Mouse (Mus musculus): ENCODE data around the gene Gm20517. TPM values are rescaled to one million over a fixed set of nuclear protein-coding genes. Genes with fewer than 3 reads are reported as not detected.

Gene Gm20517
- total and polyA plus RNA-seq, 3 experiments = 1.9 to 2.9 TPM; not detected in 1

DNA sequence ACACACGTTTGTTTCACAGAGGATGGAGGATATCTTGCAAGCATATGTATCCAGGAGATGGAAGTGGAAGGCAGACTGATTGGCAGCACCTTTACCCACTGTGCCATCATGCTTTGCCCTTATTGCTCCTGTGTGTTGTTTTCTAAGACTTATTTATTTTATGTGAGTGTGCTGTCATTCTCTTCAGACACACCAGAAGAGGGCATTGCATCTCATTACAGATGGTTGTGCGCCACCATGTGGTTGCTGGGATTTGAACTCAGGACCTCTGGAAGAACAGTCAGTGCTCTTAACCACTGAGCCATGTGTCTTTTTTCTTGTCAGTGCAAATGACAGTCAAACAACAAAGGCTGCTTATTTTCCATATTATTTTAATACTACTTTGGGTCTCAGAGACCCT, 16.4 kb downstream of the Gm20517 start:
- no peak for DNase-seq (ENCODE audit: low read depth, low spot score)
- Histone ChIP-seq H3K4me1 (ENCODE audit: control insufficient read depth in 1 of 2, insufficient read depth in 2 of 2, low read length in 2 of 2) (peaks cover 3 to 17% of the 10 kb centered on the region in 2 experiments; a peak in 3 of 4 replicates), H3K36me3 (ENCODE audit: control insufficient read depth in 1 of 2, insufficient read depth in 2 of 2, low read length in 2 of 2) (peaks cover 9 to 14% of the 10 kb centered on the region in 2 experiments), H3K9ac (ENCODE audit: control insufficient read depth, low read depth, low read length, poor library complexity, severe bottlenecking) (peak overlapping the region; percentile 92), H3K4me3 (ENCODE audit: control insufficient read depth in 1 of 2, insufficient read depth in 1 of 2, low read depth in 2 of 2, low read length in 2 of 2) (peak overlapping the region; percentile 49 to 93; a peak in 2 of 4 replicates), H3K79me2 (ENCODE audit: control insufficient read depth, insufficient read depth, low read length, poor library complexity) (peaks cover 17% of the 10 kb centered on the region), H3K27me3 (ENCODE audit: control insufficient read depth in 1 of 2, insufficient read depth in 2 of 2, low read length in 2 of 2) (no peaks in the 10 kb centered on the region), H3K27ac (ENCODE audit: control insufficient read depth, low read depth, low read length) (peak overlapping the region; percentile 87), H3K9me3 (replicated peaks; ENCODE audit: insufficient read depth, low read length) (no peaks in the 10 kb centered on the region)
- no peak for TF ChIP-seq BHLHE40 (IDR thresholded peaks at IDR 0.05; ENCODE audit: borderline replicate concordance, low read depth, low read length)
- no peak for TF ChIP-seq JUND (IDR thresholded peaks at IDR 0.05; ENCODE audit: low read depth, low read length)
- TF ChIP-seq SMC3 (IDR thresholded peaks at IDR 0.05; ENCODE audit: low read depth, low read length) = peak; percentile 26; the same call in 1 of the 2 replicates
- 0 out of 2 replicates have a peak, but pooled peaks have one; percentile 10 for TF ChIP-seq HCFC1 (IDR thresholded peaks at IDR 0.05; ENCODE audit: low read depth, low read length)
- TF ChIP-seq MYC (IDR thresholded peaks at IDR 0.05; ENCODE audit: low read depth, low read length) = no peak
- TF ChIP-seq CTCF (IDR thresholded peaks at IDR 0.05 in 2 of 3, conservative IDR thresholded peaks at IDR 0.05 in 1 of 3; ENCODE audit: control insufficient read depth in 1 of 3, insufficient read depth in 1 of 3, low read depth in 2 of 3, low read length in 3 of 3, poor library complexity in 1 of 3, severe bottlenecking in 1 of 3) = peak; percentile 9 to 57 (median 24); a peak in 3 of 6 replicates

DNA sequence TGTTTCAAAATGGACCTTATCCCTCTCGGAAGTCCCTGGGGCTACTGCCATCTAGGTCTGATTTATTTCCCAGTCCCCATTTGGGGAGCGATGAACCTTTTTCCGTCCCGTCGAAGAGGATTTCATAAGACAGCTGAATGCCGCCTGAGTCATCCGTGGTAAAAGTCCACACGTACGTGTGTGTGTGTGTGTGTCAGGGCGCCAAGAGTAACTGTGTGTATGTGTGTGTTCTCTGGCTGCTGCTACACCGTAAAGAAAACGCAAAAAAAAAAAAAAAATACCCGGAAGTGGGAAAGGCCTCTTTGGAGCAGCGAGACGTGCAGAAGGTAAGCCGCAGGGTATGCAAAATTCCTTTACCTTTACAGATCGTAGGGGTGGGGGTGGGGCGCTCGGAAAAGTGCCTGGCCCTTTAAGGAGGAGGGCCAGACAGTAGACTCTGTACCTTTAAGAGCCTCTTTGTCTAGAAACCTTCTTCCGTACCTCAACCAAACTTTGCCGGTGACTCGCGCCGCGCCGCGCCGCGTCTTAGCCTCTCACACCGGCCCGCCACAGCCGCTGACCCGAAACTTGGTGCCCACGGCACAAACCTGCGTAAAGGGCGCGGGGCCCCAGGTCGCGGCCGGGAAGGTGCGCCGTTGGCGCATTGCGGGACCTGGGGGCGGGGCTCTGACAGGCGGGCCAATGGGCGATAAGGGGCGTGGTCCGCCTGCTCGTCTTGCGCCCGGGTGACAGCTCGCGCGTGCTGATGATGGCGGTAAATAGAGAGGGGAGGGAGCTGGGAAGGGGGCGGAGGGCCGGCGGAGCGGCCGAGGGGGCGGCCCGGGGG, 17.7 kb downstream of the Gm20517 start:
- Histone ChIP-seq H3K27me3 (ENCODE audit: control insufficient read depth in 1 of 2, insufficient read depth in 2 of 2, low read length in 2 of 2) (no peaks in the 10 kb centered on the region), H3K9ac (ENCODE audit: control insufficient read depth, low read depth, low read length, poor library complexity, severe bottlenecking) (peak overlapping the region; percentile 92), H3K4me3 (ENCODE audit: control insufficient read depth in 1 of 2, insufficient read depth in 1 of 2, low read depth in 2 of 2, low read length in 2 of 2) (peak overlapping the region; percentile 49 to 93), H3K9me3 (replicated peaks; ENCODE audit: insufficient read depth, low read length) (no peaks in the 10 kb centered on the region), H3K36me3 (ENCODE audit: control insufficient read depth in 1 of 2, insufficient read depth in 2 of 2, low read length in 2 of 2) (peaks cover 1 to 21% of the 10 kb centered on the region in 2 experiments), H3K4me1 (ENCODE audit: control insufficient read depth in 1 of 2, insufficient read depth in 2 of 2, low read length in 2 of 2) (peaks cover 8 to 23% of the 10 kb centered on the region in 2 experiments), H3K27ac (ENCODE audit: control insufficient read depth, low read depth, low read length) (peak overlapping the region; percentile 93), H3K79me2 (ENCODE audit: control insufficient read depth, insufficient read depth, low read length, poor library complexity) (peaks cover 17% of the 10 kb centered on the region)
- peak; percentile 97 for DNase-seq (ENCODE audit: low read depth, low spot score)
- TF ChIP-seq UBTF (IDR thresholded peaks at IDR 0.05; ENCODE audit: borderline replicate concordance, insufficient read depth, low read depth, low read length) = no peak
- peak; percentile 70; the same call in 1 of the 2 replicates for TF ChIP-seq ZMIZ1 (IDR thresholded peaks at IDR 0.05; ENCODE audit: low read depth, low read length)
- TF ChIP-seq CTCF (IDR thresholded peaks at IDR 0.05 in 2 of 3, conservative IDR thresholded peaks at IDR 0.05 in 1 of 3; ENCODE audit: control insufficient read depth in 1 of 3, insufficient read depth in 1 of 3, low read depth in 2 of 3, low read length in 3 of 3, poor library complexity in 1 of 3, severe bottlenecking in 1 of 3) = no peak
- TF ChIP-seq ELF1 (IDR thresholded peaks at IDR 0.05; ENCODE audit: low read depth, low read length) = peak; percentile 78
- TF ChIP-seq POLR2AphosphoS2 (IDR thresholded peaks at IDR 0.05; ENCODE audit: low read length) = peak; percentile 77
- peak; percentile 72 for TF ChIP-seq BHLHE40 (IDR thresholded peaks at IDR 0.05; ENCODE audit: borderline replicate concordance, low read depth, low read length)
- TF ChIP-seq ZKSCAN1 (IDR thresholded peaks at IDR 0.05; ENCODE audit: low read depth, low read length) = no peak
- TF ChIP-seq CHD2 (IDR thresholded peaks at IDR 0.05; ENCODE audit: low read length) = peak; percentile 43; the same call in 1 of the 2 replicates
- TF ChIP-seq POLR2AphosphoS5 (IDR thresholded peaks at IDR 0.05; ENCODE audit: borderline replicate concordance, low read depth, low read length) = no peak
- TF ChIP-seq MXI1 (IDR thresholded peaks at IDR 0.05; ENCODE audit: low read depth, low read length) = peak; percentile 74
- no peak for TF ChIP-seq SMC3 (IDR thresholded peaks at IDR 0.05; ENCODE audit: low read depth, low read length)
- no peak for TF ChIP-seq GABPA (IDR thresholded peaks at IDR 0.05; ENCODE audit: low read depth, low read length)
- TF ChIP-seq NRF1 (IDR thresholded peaks at IDR 0.05; ENCODE audit: insufficient read depth, low read depth, low read length, poor library complexity, severe bottlenecking) = peak; percentile 44; the same call in 1 of the 2 replicates
- TF ChIP-seq JUND (IDR thresholded peaks at IDR 0.05; ENCODE audit: low read depth, low read length) = no peak
- 0 out of 2 replicates have a peak, but pooled peaks have one; percentile 82 for TF ChIP-seq MAZ (IDR thresholded peaks at IDR 0.05; ENCODE audit: low read depth, low read length)
- TF ChIP-seq NELFE (IDR thresholded peaks at IDR 0.05; ENCODE audit: low read depth, low read length) = peak; percentile 57
- no peak for TF ChIP-seq RCOR1 (IDR thresholded peaks at IDR 0.05; ENCODE audit: low read depth, low read length)
- peak; percentile 76 for TF ChIP-seq HCFC1 (IDR thresholded peaks at IDR 0.05; ENCODE audit: low read depth, low read length)
- TF ChIP-seq ETS1 (IDR thresholded peaks at IDR 0.05; ENCODE audit: low read depth, low read length) = 0 out of 2 replicates have a peak, but pooled peaks have one; percentile 23
- TF ChIP-seq ZNF384 (IDR thresholded peaks at IDR 0.05; ENCODE audit: low read depth, low read length) = peak; percentile 92
- TF ChIP-seq E2F4 (IDR thresholded peaks at IDR 0.05; ENCODE audit: borderline replicate concordance, low read depth, low read length) = no peak
- TF ChIP-seq CHD1 (IDR thresholded peaks at IDR 0.05; ENCODE audit: low read depth, low read length) = no peak
- peak; percentile 89 for TF ChIP-seq SIN3A (IDR thresholded peaks at IDR 0.05; ENCODE audit: low read length)
- TF ChIP-seq TCF12 (IDR thresholded peaks at IDR 0.05; ENCODE audit: low read depth, low read length) = no peak
- 0 out of 4 replicates have a peak, but pooled peaks of 1 of the 2 experiments have one; percentile 6 for TF ChIP-seq EP300 (IDR thresholded peaks at IDR 0.05; ENCODE audit: low read depth in 1 of 2, low read length in 2 of 2)
- TF ChIP-seq POLR2A (IDR thresholded peaks at IDR 0.05; ENCODE audit: control insufficient read depth in 1 of 2, insufficient read depth in 1 of 2, low read depth in 1 of 2, low read length in 2 of 2, poor library complexity in 1 of 2) = peak in 1 of 2 experiments; percentile 52; a peak in 1 of 4 replicates
